Mouse (Mus musculus) kidney, adult 2 months (tissue): ENCODE data around the gene Lgals2.

ENCODE experiments used
- CTCF ChIP-seq: fragments of 200-500 bp; conservative IDR thresholded peaks from 2 replicates; pipeline ENCODE4 v1.5.1; 2011; ENCODE audit warnings: low read depth, mild to moderate bottlenecking, control low read depth, low read length, moderate library complexity, mixed read lengths; ENCODE audit not compliant: insufficient read depth, insufficient read length
- POLR2A ChIP-seq: fragments of 200-500 bp; IDR thresholded peaks from one replicate; pipeline ENCODE4 v1.6.1; 2011; ENCODE audit warnings: low read depth, low read length, control low read depth

DNA sequence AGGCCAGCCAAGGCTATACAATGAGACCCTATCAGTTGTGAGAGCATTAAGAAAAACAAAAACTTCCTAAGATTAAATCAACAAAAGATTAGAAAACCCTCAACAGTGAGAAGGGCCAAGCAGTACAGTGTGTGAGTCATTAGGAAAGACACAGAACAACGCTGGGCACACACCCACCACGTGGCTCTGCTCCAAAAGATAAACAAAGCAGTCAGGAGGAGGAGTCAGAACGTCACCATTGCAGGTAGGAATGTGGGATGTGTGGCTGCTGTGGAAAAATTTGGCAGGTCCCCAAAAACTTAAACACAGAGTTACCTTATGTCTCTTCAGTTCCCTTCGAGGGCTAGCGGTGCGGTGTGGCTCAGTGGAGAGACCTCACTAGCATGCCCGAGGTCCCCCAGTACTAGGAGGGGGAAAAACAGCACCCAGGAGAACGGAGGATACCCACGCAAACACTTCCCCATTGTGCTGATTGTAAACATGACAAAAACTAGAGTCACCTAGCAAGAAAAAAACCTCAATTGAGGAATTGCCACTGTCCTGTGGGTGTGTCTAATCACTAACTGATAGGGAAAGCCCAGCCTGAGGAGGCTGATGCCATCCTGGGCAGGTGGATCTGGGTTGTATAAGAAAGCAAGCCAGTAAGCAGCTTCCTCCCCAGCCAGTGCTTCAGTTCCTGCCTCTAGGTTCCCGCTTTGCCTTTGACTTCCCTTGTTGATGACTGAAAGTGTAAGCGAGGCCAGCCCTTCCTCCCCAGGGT is 39.8 kb downstream of the Lgals2 start:
- TF ChIP-seq POLR2A (no peak), CTCF (no peak)
